Mouse (Mus musculus) inflammation-experienced regulatory T-cells (primary cell): ENCODE measurements around the gene Vmn1r184. TPM values are rescaled to one million over a fixed set of nuclear protein-coding genes. Genes with fewer than 3 reads are reported as not detected.

Experiments
- polyA plus RNA-seq, 2 experiments: library from polyadenylated mRNA; unstranded; fragments of 100-300 nt; shearing (Covaris generic); gene quantifications; one replicate each; pipeline ENCODE4 v1.2.1; 2017

Gene Vmn1r184
- polyA plus RNA-seq = 1 to 10 TPM in 1 of 2 experiments, under 1 TPM in 1; 0.25 to 4.4 TPM

DNA sequence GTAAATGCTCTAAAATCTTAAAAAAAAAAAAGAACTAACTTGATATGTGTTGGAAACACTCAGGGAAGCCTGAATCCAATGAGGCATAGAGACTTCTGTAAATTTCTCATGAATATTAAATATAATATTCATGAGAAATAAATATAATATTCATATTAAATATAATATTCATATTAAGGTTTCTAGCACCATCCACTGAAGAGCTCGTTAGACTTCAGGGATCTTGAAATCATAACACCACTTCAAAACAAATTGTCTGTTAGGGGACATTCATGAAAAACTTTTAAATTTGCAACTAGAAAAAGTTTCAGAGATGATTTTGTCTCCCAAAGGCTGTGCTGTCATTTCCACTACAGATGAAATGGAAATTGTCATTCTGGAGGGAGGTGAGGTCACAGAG lies at the start of gene Vmn1r184:
Vmn1r184 (plus strand) TSS at position 301 of the 400 bp plus-strand sequence.

DNA sequence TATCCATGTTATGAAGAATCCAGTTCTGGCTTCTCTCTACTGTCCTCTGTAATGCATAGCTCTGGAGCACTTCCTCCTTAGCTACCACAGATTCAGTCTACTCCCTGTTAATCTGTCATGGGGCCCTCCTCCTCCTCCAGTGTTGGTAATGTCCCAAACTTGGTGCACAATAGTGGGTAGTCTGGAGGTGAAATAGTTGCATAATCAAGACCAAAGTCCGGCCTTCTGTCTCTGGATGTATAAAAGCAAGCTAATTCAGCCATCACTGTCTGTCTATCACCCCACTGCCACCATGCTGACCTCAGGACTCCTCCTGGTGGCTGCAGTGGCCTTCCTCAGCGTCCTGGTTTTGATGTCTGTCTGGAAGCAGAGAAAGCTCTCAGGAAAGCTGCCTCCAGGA lies 46.8 kb downstream of the Vmn1r184 start, which contains the start of gene Cyp2a4:
Cyp2a4 (plus strand) TSS at position 244 of the 400 bp plus-strand sequence.

Other genes with a start within 250 kb of the Vmn1r184 start
- gene Cyp2b13, start 198.8 kb upstream of the Vmn1r184 start, polyA plus RNA-seq = not detected
- under 1 TPM in 1 of 2 experiments, not detected in 1; 0.34 TPM for gene Cyp2b9, start 86.9 kb upstream of the Vmn1r184 start, polyA plus RNA-seq
- gene Cyp2a4, start 46.8 kb downstream of the Vmn1r184 start, polyA plus RNA-seq = not detected
- gene Nlrp9c, start 143.4 kb downstream of the Vmn1r184 start, polyA plus RNA-seq = under 1 TPM in 1 of 2 experiments, not detected in 1; 0.98 TPM
- under 1 TPM; 0.13 to 0.75 TPM for gene Nlrp4a, start 174.8 kb downstream of the Vmn1r184 start, polyA plus RNA-seq